Mouse (Mus musculus) adrenal gland, postnatal 14 days (tissue): ENCODE measurements around the gene Prss29. TPM values are rescaled to one million over a fixed set of nuclear protein-coding genes. Genes with fewer than 3 reads are reported as not detected.

Experiments
- DNase-seq: peaks from one replicate; pipeline ENCODE4 v3.0.0; 2021; ENCODE audit warnings: mixed read lengths
- total RNA-seq: library from RNA; stranded (reverse); gene quantifications from 2 replicates; pipeline ENCODE4 v1.2.3, GENCODE M21; 2021

Gene Prss29
- total RNA-seq, 1 experiment from 2014 or later = not detected

GRCm38 (mm10) chr17:25345462-25345861 is 27.0 kb downstream of the Prss29 start, which contains the start of gene Tpsab1:
TSS of gene Tpsab1 (minus strand) at chr17:25345562.
- no peak for DNase-seq

DNA sequence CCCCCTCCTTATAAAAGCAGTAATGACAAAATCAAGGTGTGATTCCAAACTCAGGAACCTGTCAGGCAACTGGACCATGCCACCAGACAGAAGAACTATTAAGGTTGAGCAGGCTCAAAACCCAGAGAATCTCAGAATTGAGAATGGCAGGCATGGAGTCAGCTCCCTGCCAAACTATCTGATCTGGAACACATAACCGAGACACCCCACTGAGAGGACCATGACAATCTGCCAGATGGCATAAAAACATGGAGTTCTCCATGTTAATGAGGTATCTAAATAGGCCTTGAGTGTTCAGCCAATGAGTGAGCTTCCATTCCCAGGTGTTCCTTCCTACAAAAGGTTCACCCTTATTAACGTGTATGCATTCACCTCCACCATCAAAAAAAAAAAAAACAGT is 42.8 kb downstream of the Prss29 start:
- no peak for DNase-seq

GRCm38 (mm10) chr17:25363726-25364125 is 45.3 kb downstream of the Prss29 start:
- peak; percentile 82 for DNase-seq

DNA sequence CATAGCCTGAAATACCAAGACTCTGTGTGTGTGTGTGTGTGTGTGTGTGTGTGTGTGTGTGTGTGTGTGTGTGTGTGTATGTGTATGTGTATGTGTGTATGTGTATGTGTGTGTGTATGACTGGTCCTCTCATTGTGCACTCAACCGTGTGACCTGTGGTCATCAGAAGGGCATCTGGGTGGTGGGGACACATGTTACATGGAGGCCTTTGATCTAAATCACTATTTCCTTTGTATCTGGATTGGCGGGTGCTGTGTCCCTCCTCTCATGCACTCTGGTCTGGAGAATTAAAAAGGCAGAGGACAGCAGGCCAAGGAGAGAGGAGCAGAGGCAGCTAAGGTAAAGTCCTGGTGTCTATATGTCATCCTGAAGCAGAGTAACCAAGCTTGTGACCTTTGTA is 47.6 kb downstream of the Prss29 start, which contains the start of gene Tpsb2:
Gene Tpsb2 (plus strand): TSS at position 301 of the 400 bp plus-strand sequence.
- no peak for DNase-seq

DNA sequence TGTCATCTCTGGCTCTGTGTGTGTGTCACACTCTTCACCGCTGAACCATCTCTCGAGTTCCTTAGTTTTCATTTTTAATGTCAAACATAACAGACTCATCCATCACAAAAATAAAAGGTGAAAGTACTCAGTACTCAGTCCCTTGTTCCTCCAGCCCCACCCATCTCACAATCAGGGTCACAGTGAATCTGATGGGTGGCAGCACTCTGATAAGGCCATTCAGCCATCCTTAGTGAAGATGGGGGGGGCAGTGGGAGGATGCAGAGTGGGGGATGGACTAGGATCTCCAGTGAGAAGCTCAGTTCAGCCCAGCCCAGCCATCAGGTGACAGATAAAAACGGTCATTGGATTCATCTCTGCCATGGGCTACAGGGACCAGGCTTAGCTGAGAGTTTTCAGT is 50.5 kb downstream of the Prss29 start, which contains the start of gene Tpsg1:
Gene Tpsg1 (plus strand): TSS at position 301 of the 400 bp plus-strand sequence.
- DNase-seq = no peak

Other genes with a start within 250 kb of the Prss29 start
- 30.1 and 30.2 TPM in 2 replicates for gene Tmem204, start 235.1 kb upstream of the Prss29 start, total RNA-seq
- 19.9 and 27.3 TPM in 2 replicates for gene Telo2, start 202.7 kb upstream of the Prss29 start, total RNA-seq
- gene Ptx4, start 197.9 kb upstream of the Prss29 start, total RNA-seq = not detected in 2 replicates
- 33.3 and 35.2 TPM in 2 replicates for gene Clcn7, start 185.3 kb upstream of the Prss29 start, total RNA-seq
- 0.15 TPM in 1 of 2 replicates, not detected in the other for gene Ccdc154, start 156.2 kb upstream of the Prss29 start, total RNA-seq
- gene Gm38655, start 143.2 kb upstream of the Prss29 start, total RNA-seq = 0.37 TPM in 1 of 2 replicates, not detected in the other
- 20.2 and 21.2 TPM in 2 replicates for gene BC003965, start 134.1 kb upstream of the Prss29 start, total RNA-seq
- gene Unkl, start 130.3 kb upstream of the Prss29 start, total RNA-seq = 15.9 and 17.8 TPM in 2 replicates
- 34.3 and 35.7 TPM in 2 replicates for gene Gnptg, start 78.5 kb upstream of the Prss29 start, total RNA-seq
- gene Tsr3, start 78.5 kb upstream of the Prss29 start, total RNA-seq = 20.4 and 22.9 TPM in 2 replicates
- gene Baiap3, start 62.3 kb upstream of the Prss29 start, total RNA-seq = 12.1 and 12.6 TPM in 2 replicates
- gene Ube2i, start 44.0 kb upstream of the Prss29 start, total RNA-seq = 232 and 245 TPM in 2 replicates
- 1.2 and 1.3 TPM in 2 replicates for gene Prss34, start 20.3 kb upstream of the Prss29 start, total RNA-seq
- not detected in 2 replicates for gene Prss28, start 10.0 kb upstream of the Prss29 start, total RNA-seq
- 2.1 and 2.9 TPM in 2 replicates for gene Tpsab1, start 26.9 kb downstream of the Prss29 start, total RNA-seq
- gene Tpsb2, start 47.7 kb downstream of the Prss29 start, total RNA-seq = 5.3 and 6.6 TPM in 2 replicates
- gene Tpsg1, start 50.6 kb downstream of the Prss29 start, total RNA-seq = not detected in 2 replicates
- gene Cacna1h, start 115.1 kb downstream of the Prss29 start, total RNA-seq = 38.4 and 45.4 TPM in 2 replicates
- gene Tekt4, start 136.0 kb downstream of the Prss29 start, total RNA-seq = not detected in 2 replicates
- 0.15 TPM in 1 of 2 replicates, not detected in the other for gene Sstr5, start 178.6 kb downstream of the Prss29 start, total RNA-seq